Mouse (Mus musculus): ENCODE measurements at regions not wholly inside any gene's neighbourhood (a gene's known extent, or its start where the extent isn't known, plus 50 kb on each side); places are given as distances from the start of the nearest gene placed in this dataset.

DNA sequence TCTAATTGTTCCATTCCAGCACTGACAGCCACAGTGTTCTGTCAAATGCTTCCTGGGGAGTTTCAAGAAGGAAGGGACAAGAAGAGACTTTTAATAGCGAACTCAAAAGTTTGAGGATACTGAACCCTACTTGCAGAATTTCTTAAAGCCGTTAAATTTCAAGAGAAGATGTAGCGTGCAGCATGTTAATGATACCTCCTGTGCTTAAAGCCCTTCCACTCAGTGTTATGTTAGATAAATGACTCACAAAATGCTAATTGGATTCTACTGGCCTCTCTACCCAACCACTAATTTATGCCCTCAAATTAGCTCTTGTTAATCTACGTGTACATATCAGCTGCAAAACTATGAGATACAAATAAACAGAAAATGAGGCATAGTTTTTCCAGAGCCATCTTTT, 541.8 kb upstream of the Cdh20 start:
- no peak for DNase-seq (ENCODE audit: inconsistent age in 2 of 2, low spot score in 1 of 2)

DNA sequence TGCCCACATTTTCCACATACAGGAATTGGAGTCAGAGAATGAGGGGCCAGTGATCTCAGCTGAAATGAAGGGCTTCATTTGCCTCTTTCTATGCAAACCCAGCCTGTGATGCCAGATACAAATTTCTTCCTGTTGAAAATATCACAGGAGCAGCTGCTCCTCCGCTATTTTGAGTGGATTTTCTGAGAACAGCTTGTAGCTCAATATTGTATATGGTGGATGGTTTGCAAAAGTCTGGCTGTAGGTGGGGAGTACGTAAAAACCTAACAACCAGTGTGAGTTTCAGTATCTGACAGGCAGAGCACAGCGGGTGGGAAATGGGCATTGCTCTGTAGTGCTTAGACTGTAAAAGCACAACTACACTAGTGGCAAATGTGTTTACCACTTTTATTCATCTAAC, 541.4 kb upstream of the Cdh20 start:
- DNase-seq (ENCODE audit: inconsistent age in 2 of 2, low spot score in 1 of 2) = no peak

DNA sequence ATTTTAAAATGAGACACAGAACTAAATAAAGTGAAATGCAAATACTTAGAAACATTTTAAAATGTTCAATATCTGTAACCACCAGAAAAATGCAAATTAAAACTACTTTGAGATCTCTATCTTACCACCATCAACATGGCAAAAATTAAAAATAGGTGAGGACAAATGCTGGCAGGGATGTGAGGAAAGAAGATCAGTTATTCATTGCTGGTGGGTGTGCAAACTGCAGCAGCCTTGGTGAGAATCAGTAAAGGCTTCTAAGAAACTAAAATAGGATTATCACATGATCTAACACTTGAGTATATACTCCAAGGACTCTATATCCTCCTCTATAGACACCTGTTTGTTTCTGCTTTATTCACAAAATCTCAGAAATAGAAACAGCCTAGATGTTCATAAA, 526.7 kb upstream of the Cdh20 start:
- DNase-seq (ENCODE audit: inconsistent age in 2 of 2, low spot score in 1 of 2) = no peak

DNA sequence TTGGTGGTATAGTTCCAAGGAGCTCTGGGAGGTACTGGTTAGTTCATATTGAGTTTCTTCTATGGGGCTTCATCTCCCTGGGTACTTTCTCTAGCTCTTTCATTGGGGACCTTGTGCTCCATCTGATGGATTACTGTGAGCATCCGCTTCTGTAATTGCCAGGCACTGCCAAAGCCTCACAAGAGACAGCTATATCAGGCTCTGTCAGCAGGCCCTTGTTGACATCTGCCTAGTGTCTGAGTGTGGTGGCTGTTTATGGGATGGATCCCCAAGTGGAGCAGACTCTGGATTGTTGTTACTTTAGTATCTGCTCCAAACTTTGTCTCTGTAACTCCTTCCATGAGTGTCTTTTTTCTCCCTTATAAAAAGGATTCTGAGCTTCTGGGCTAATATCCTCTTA, 502.6 kb upstream of the Cdh20 start:
- DNase-seq (ENCODE audit: inconsistent age in 2 of 2, low spot score in 1 of 2) = no peak

- no peak for DNase-seq (ENCODE audit: inconsistent age in 2 of 2, low spot score in 1 of 2)
Observed at GRCm38 (mm10) chr1:104307941-104308340, 460.4 kb upstream of the Cdh20 start.

DNA sequence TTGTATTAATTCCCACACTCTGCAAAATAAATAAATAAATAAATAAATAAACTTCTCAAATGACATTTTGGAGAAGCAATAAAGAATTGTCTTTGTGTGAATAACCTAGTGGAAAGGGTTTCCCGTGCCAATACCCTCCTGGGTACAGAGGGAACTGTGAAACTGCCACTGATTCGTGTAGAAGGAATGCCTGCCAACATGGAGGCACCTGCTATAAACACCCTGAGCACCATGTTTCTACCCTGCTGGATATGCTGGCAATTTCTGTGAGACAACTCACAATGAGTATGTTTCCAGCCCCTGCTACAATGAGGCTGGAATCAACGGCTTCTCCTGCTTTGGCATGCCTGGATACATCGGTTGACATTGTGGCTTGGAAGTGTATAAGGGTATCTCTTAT, 456.7 kb upstream of the Cdh20 start:
- DNase-seq (ENCODE audit: inconsistent age in 2 of 2, low spot score in 1 of 2) = peak in 1 of 2 experiments; percentile 11

- DNase-seq (ENCODE audit: inconsistent age in 2 of 2, low spot score in 1 of 2) = peak in 1 of 2 experiments; percentile 2
Observed at GRCm38 (mm10) chr1:104315058-104315457, 453.3 kb upstream of the Cdh20 start.

DNA sequence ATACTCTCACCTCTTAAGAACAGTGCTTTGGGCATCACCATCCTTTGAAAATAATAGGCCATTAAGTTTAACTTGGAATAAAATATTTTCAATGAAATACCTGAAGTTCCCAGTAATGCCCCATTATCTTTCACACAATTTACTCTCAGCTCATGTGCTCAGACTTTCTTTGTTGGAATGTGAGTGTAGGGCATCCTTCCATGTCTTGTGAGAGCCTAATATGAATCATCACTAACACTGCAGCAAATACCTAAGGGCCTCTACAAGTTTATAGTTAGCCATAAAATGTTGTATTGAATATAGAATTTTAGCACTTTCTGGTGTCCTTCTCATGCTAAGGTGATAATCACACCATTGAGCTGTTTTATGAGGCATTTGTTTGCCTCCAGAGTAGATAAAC, 450.3 kb upstream of the Cdh20 start:
- no peak for DNase-seq (ENCODE audit: inconsistent age in 2 of 2, low spot score in 1 of 2)

DNA sequence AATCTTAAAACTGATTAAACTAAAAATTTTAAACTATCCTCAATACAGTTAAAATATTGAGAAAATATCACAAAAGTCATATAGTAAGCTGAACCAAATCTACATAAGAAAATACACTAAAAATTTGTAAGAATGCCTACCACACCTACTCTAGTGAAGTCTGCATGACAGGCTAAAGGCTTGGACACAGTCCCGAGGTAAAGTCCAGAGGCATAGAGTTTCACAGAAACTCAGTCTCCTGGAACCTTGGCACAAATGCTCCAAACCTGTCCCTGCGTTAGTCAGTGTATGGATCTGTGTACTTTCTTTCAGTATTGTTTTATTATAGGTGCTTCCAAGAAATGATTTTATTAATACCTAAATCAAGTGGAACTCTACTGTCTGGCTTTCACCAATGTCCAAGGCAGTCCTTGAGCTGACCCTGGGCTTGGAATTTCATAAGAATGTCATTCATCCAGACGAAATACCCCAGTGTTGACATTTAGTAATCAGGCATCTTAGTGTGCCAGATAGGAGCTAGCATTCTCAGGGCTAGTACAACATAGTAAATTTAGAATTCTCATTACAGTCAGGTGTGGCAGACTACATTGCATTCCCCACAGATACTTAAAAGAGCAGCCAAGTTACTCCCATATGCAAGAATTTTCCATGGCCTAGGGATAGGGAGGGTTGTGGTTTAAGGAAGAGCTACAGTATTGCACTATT, 435.5 kb upstream of the Cdh20 start:
- DNase-seq (ENCODE audit: inconsistent age in 2 of 2, low spot score in 1 of 2) = peak in 1 of 2 experiments; percentile 60

- peak in 1 of 2 experiments; percentile 29 for DNase-seq (ENCODE audit: inconsistent age in 2 of 2, low spot score in 1 of 2)
Observed at GRCm38 (mm10) chr1:104333577-104333976, 434.8 kb upstream of the Cdh20 start.

All from adrenal gland, adult (tissue).